Mouse (Mus musculus) megakaryocyte, embryonic 14.5 days (primary cell): ENCODE measurements around the gene Slc22a20.

Experiments
- FLI1 ChIP-seq: IDR thresholded peaks from 2 replicates; pipeline ENCODE4 v1.6.1; 2012; ENCODE audit warnings: low read length, inconsistent platforms, mixed read lengths
- GATA1 ChIP-seq: IDR thresholded peaks from 3 replicates; pipeline ENCODE4 v1.6.1; 2012; ENCODE audit warnings: mixed read lengths, low read length, inconsistent platforms, borderline replicate concordance

GRCm38 (mm10) chr19:5952071-5952691 lies 33.8 kb downstream of the Slc22a20 start:
- TF ChIP-seq GATA1 (no peak), FLI1 (no peak)
